Mouse (Mus musculus): ENCODE measurements around the gene Kcnn3. TPM values are rescaled to one million over a fixed set of nuclear protein-coding genes. Genes with fewer than 3 reads are reported as not detected.

The Kcnn3 gene
- polyA plus RNA-seq, 2 experiments: 0.03 TPM; not detected in 1

GRCm38 (mm10) chr3:89590386-89590785 lies 70.4 kb downstream of the Kcnn3 start:
- Histone ChIP-seq H3K9me3 (ENCODE audit: control insufficient read depth, low read length) (no peaks in the 10 kb centered on the region), H3K36me3 (replicated peaks; ENCODE audit: control insufficient read depth, insufficient read depth, low read depth) (no peaks in the 10 kb centered on the region), H3K4me2 (ENCODE audit: low read depth) (no peak overlapping the region), H3K27ac (no peak overlapping the region), H3K4me3 (ENCODE audit: insufficient read depth in 1 of 2, low read depth in 2 of 2, low read length in 2 of 2) (no peak overlapping the region), H3K27me3 (ENCODE audit: control insufficient read depth, insufficient read depth, low read length) (no peaks in the 10 kb centered on the region), H3K4me1 (replicated peaks; ENCODE audit: control insufficient read depth in 2 of 2, insufficient read depth in 2 of 2, low read length in 1 of 2) (peaks cover 0 to 2% of the 10 kb centered on the region in 2 experiments; a peak in 1 of 4 replicates), H3K9ac (replicated peaks) (no peak overlapping the region)
- no peak for ATAC-seq (ENCODE audit: insufficient read depth)
- no peak for TF ChIP-seq EP300 (IDR thresholded peaks at IDR 0.05; ENCODE audit: low read depth)
- no peak for TF ChIP-seq CTCF (IDR thresholded peaks at IDR 0.05; ENCODE audit: low read depth)
- DNase-seq (ENCODE audit: low read depth in 3 of 3, low spot score in 3 of 3): no peak
- 80% methylated on average over 4 of the region's 4 CpGs for WGBS (ENCODE audit: insufficient replicate concordance)

DNA sequence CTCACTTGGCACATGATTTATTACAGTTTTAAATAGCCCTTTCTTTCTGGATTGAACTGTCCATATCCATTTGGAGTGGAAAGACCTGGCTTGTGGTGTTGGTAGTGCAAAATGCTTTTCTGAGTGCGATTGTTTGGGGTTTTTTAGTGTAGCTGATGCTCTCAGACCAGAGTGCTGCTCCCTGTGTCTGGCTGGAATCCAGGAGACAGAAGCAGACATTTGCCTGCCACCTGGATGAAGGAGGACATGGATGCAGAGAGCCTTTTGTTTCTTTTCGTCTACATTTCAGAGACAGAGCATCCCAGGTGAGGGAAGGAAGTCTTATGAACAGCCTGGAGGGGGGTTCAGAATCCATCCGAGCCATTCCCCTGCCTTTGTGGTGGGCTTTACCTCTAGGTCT lies 71.5 kb downstream of the Kcnn3 start:
- no peak overlapping the region for H3K4me3 ChIP-seq (ENCODE audit: insufficient read depth in 1 of 2, low read depth in 2 of 2, low read length in 2 of 2)
- DNase-seq (ENCODE audit: low read depth in 3 of 3, low spot score in 3 of 3) (no peak), ATAC-seq (ENCODE audit: insufficient read depth) (no peak)
- H3K36me3 ChIP-seq (replicated peaks; ENCODE audit: control insufficient read depth, insufficient read depth, low read depth): no peaks in the 10 kb centered on the region
- no peak overlapping the region for H3K9ac ChIP-seq (replicated peaks)
- TF ChIP-seq CTCF (IDR thresholded peaks at IDR 0.05; ENCODE audit: low read depth) (no peak), EP300 (IDR thresholded peaks at IDR 0.05; ENCODE audit: low read depth) (no peak)
- no peak overlapping the region for H3K4me2 ChIP-seq (ENCODE audit: low read depth)
- no peaks in the 10 kb centered on the region for H3K27me3 ChIP-seq (ENCODE audit: control insufficient read depth, insufficient read depth, low read length)
- H3K4me1 ChIP-seq (replicated peaks; ENCODE audit: control insufficient read depth in 2 of 2, insufficient read depth in 2 of 2, low read length in 1 of 2): no peaks in the 10 kb centered on the region
- no peaks in the 10 kb centered on the region for H3K9me3 ChIP-seq (ENCODE audit: control insufficient read depth, low read length)
- 52% methylated on average over 3 of the region's 3 CpGs for WGBS (ENCODE audit: insufficient replicate concordance)
- H3K27ac ChIP-seq: no peak overlapping the region

- 37% methylated on average over 11 of the region's 11 CpGs for WGBS (ENCODE audit: insufficient replicate concordance)
- Histone ChIP-seq H3K4me1 (replicated peaks; ENCODE audit: control insufficient read depth in 2 of 2, insufficient read depth in 2 of 2, low read length in 1 of 2) (no peaks in the 10 kb centered on the region), H3K36me3 (replicated peaks; ENCODE audit: control insufficient read depth, insufficient read depth, low read depth) (no peaks in the 10 kb centered on the region), H3K9ac (replicated peaks) (no peak overlapping the region), H3K9me3 (ENCODE audit: control insufficient read depth, low read length) (no peaks in the 10 kb centered on the region), H3K27ac (no peak overlapping the region), H3K4me3 (ENCODE audit: insufficient read depth in 1 of 2, low read depth in 2 of 2, low read length in 2 of 2) (no peak overlapping the region), H3K27me3 (ENCODE audit: control insufficient read depth, insufficient read depth, low read length) (no peaks in the 10 kb centered on the region), H3K4me2 (ENCODE audit: low read depth) (no peak overlapping the region)
- ATAC-seq (ENCODE audit: insufficient read depth) (no peak), DNase-seq (ENCODE audit: low read depth in 3 of 3, low spot score in 3 of 3) (no peak)
- TF ChIP-seq CTCF (IDR thresholded peaks at IDR 0.05; ENCODE audit: low read depth) (no peak), EP300 (IDR thresholded peaks at IDR 0.05; ENCODE audit: low read depth) (no peak)
These were observed 72.8 kb downstream of the Kcnn3 start for GRCm38 (mm10) chr3:89592809-89593208.

- H3K36me3 ChIP-seq (replicated peaks; ENCODE audit: control insufficient read depth, insufficient read depth, low read depth): no peaks in the 10 kb centered on the region
- no peaks in the 10 kb centered on the region for H3K4me1 ChIP-seq (replicated peaks; ENCODE audit: control insufficient read depth in 2 of 2, insufficient read depth in 2 of 2, low read length in 1 of 2)
- ATAC-seq (ENCODE audit: insufficient read depth) (no peak), DNase-seq (ENCODE audit: low read depth in 3 of 3, low spot score in 3 of 3) (no peak)
- H3K27ac ChIP-seq: no peak overlapping the region
- 63% methylated on average over 10 of the region's 10 CpGs for WGBS (ENCODE audit: insufficient replicate concordance)
- H3K4me3 ChIP-seq (ENCODE audit: insufficient read depth in 1 of 2, low read depth in 2 of 2, low read length in 2 of 2): no peak overlapping the region
- H3K9ac ChIP-seq (replicated peaks): no peak overlapping the region
- H3K9me3 ChIP-seq (ENCODE audit: control insufficient read depth, low read length): no peaks in the 10 kb centered on the region
- no peak overlapping the region for H3K4me2 ChIP-seq (ENCODE audit: low read depth)
- TF ChIP-seq EP300 (IDR thresholded peaks at IDR 0.05; ENCODE audit: low read depth) (no peak), CTCF (IDR thresholded peaks at IDR 0.05; ENCODE audit: low read depth) (no peak)
- H3K27me3 ChIP-seq (ENCODE audit: control insufficient read depth, insufficient read depth, low read length): no peaks in the 10 kb centered on the region
These were observed 73.6 kb downstream of the Kcnn3 start for GRCm38 (mm10) chr3:89593524-89593923.

DNA sequence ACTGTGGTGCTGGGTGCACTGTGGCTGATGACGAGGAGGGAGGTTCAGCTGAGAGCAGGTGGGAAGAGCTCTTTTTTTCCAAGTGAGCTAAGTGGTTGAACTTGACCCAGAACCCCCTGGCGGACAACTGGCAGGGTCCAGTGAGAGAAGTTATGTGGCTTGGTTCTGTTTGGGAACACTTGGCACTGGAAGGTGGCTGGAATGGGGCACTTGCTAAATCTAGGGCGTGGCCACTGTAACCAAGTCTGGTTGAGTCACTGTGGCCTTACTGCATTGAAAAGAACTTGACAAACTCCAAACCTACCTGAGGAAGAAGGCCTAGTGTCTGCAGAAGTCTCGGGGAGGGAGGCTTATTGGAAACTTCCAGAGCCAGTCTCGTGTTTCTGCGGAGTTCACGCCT lies 78.4 kb downstream of the Kcnn3 start:
- TF ChIP-seq EP300 (IDR thresholded peaks at IDR 0.05; ENCODE audit: low read depth): no peak
- no peak for TF ChIP-seq CTCF (IDR thresholded peaks at IDR 0.05; ENCODE audit: low read depth)
- Histone ChIP-seq H3K27ac (no peak overlapping the region), H3K36me3 (replicated peaks; ENCODE audit: control insufficient read depth, insufficient read depth, low read depth) (no peaks in the 10 kb centered on the region), H3K9ac (replicated peaks) (no peak overlapping the region), H3K4me1 (replicated peaks; ENCODE audit: control insufficient read depth in 2 of 2, insufficient read depth in 2 of 2, low read length in 1 of 2) (no peaks in the 10 kb centered on the region), H3K4me3 (ENCODE audit: insufficient read depth in 1 of 2, low read depth in 2 of 2, low read length in 2 of 2) (no peak overlapping the region), H3K4me2 (ENCODE audit: low read depth) (no peak overlapping the region), H3K9me3 (ENCODE audit: control insufficient read depth, low read length) (no peaks in the 10 kb centered on the region), H3K27me3 (ENCODE audit: control insufficient read depth, insufficient read depth, low read length) (no peaks in the 10 kb centered on the region)
- ATAC-seq (ENCODE audit: insufficient read depth): no peak
- no peak for DNase-seq (ENCODE audit: low read depth in 3 of 3, low spot score in 3 of 3)
- 67% methylated on average over 7 of the region's 7 CpGs for WGBS (ENCODE audit: insufficient replicate concordance)
